Mouse (Mus musculus) kidney, embryonic 16.5 days (tissue): ENCODE measurements at regions not wholly inside any gene's neighbourhood (a gene's known extent, or its start where the extent isn't known, plus 50 kb on each side); places are given as distances from the start of the nearest gene placed in this dataset.

Experiments
- ATAC-seq: fragments of 200-750 bp; cut with Nextera tagmentation; 2 replicates; pipeline ENCODE4 v1.8.0; 2017; ENCODE audit warnings: moderate TSS enrichment; ENCODE audit not compliant: low FRiP score, low TSS enrichment
- H3K27ac ChIP-seq: fragments of 300-500 bp; sonication (generic); 2 replicates; pipeline ENCODE4 v1.5.1; 2014; ENCODE audit warnings: low read length
- H3K27me3 ChIP-seq: fragments of 300-500 bp; sonication (generic); 2 replicates; pipeline ENCODE4 v1.6.1; 2014; ENCODE audit warnings: low read length, control low read depth, mixed read lengths; ENCODE audit not compliant: insufficient read depth
- H3K36me3 ChIP-seq: fragments of 300-500 bp; sonication (generic); 2 replicates; pipeline ENCODE4 v1.6.1; 2014; ENCODE audit warnings: low read length, control low read depth, mixed read lengths; ENCODE audit not compliant: insufficient read depth
- H3K4me1 ChIP-seq: fragments of 300-500 bp; sonication (generic); 2 replicates; pipeline ENCODE4 v1.6.1; 2014; ENCODE audit warnings: low read length, control low read depth, mixed read lengths; ENCODE audit not compliant: insufficient read depth
- H3K4me2 ChIP-seq: fragments of 300-500 bp; sonication (generic); replicated peaks from 2 replicates; pipeline ENCODE4 v1.6.1; 2014; ENCODE audit warnings: low read depth, low read length
- H3K4me3 ChIP-seq: fragments of 300-500 bp; sonication (generic); 2 replicates; pipeline ENCODE4 v1.5.1; 2014; ENCODE audit warnings: mild to moderate bottlenecking, low read length
- H3K9ac ChIP-seq: fragments of 300-500 bp; sonication (generic); replicated peaks from 2 replicates; pipeline ENCODE4 v1.6.1; 2014; ENCODE audit warnings: low read length
- H3K9me3 ChIP-seq: fragments of 300-500 bp; sonication (generic); 2 replicates; pipeline ENCODE4 v1.6.1; 2016; ENCODE audit warnings: low read length, control low read depth
- WGBS: fragments of 180-500 bp; shearing (Covaris S2); extraction: QIAGEN DNeasy Blood & Tissue Kit; methylation state at CpG from one replicate; pipeline ENCODE4 v1.1.7; 2014; 5-methylcytosine and 5-hydroxymethylcytosine counted together

DNA sequence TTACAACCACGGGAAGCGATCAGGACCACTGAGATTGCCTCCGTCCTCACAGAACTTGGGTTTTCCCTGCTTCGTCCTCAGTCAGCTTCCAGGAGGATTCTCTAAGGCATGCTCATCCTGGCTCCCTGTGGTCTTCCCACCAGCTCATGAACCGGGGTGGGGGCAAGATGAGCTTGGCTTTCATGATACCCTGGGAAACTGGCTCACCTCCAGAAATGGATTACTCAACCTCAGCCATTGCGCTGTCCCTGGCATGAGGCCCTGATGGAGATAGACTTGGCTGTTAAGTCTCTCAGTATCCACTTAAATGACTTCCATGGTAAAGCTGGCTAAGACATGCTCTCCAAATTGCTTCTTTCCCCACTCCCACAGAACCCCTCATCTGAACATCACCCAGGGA, 160.0 kb upstream of the Cdh4 start:
- no peaks in the 10 kb centered on the region for H3K27me3 ChIP-seq
- no peaks in the 10 kb centered on the region for H3K36me3 ChIP-seq
- H3K27ac ChIP-seq = no peak overlapping the region
- H3K4me2 ChIP-seq = no peak overlapping the region
- ATAC-seq = no peak
- no peak overlapping the region for H3K4me3 ChIP-seq
- H3K4me1 ChIP-seq = no peaks in the 10 kb centered on the region
- WGBS = 89% methylated on average over 6 of the region's 6 CpGs
- no peaks in the 10 kb centered on the region for H3K9me3 ChIP-seq
- no peak overlapping the region for H3K9ac ChIP-seq

DNA sequence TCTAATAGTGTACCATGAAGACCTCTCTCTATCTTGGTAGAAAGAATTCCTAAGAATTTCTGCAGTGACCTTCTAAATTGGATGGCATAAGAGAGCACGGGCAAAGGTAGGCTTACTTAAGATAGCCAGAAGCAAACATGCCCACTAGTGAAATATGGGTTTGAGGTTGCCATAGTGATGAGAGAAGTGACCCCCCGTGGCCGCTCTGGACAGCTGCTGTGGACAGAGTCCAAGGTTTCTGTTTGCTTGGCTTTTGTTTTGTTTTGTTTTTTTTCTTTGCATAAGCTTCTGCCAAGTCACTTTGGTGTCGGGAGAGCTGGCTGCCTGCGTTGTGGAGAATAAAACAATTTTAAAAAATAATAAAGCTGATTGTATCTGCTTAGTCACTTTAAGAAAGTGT, 151.8 kb upstream of the Cdh4 start:
- ATAC-seq = no peak
- Histone ChIP-seq H3K4me1 (no peaks in the 10 kb centered on the region), H3K27me3 (no peaks in the 10 kb centered on the region), H3K27ac (no peak overlapping the region), H3K4me2 (no peak overlapping the region), H3K36me3 (no peaks in the 10 kb centered on the region), H3K9me3 (no peaks in the 10 kb centered on the region), H3K4me3 (no peak overlapping the region), H3K9ac (no peak overlapping the region)
- WGBS = 46% methylated on average over 5 of the region's 5 CpGs

- Histone ChIP-seq H3K4me3 (no peak overlapping the region), H3K9me3 (no peaks in the 10 kb centered on the region), H3K27ac (no peak overlapping the region), H3K36me3 (no peaks in the 10 kb centered on the region), H3K27me3 (no peaks in the 10 kb centered on the region), H3K9ac (no peak overlapping the region), H3K4me2 (no peak overlapping the region), H3K4me1 (no peaks in the 10 kb centered on the region)
- ATAC-seq = no peak
- 100% methylated on average over 1 of the region's 1 CpGs for WGBS
Measured at GRCm38 (mm10) chr2:179291046-179291563, 151.1 kb upstream of the Cdh4 start.

DNA sequence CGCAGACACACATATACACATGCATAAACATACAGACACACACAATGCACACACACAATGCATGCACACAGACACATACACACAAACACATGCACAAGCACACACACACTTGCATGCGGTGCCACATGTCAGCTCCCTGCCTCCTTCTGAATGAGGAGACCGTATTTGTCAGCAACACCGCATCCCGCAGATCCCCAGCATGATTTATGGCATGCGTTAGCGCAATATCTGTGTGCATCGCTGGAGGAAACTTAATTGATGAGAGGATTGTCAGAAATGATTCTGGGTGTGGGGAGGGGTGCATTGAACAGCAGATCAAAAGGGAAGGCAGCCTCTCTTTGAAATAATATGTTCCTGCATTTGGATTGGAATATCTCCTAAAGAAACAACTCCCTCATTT, 150.3 kb upstream of the Cdh4 start:
- no peak for ATAC-seq
- WGBS = 66% methylated on average over 8 of the region's 8 CpGs

GRCm38 (mm10) chr2:179292566-179292965, 149.7 kb upstream of the Cdh4 start:
- H3K36me3 ChIP-seq = no peaks in the 10 kb centered on the region
- H3K27me3 ChIP-seq = no peaks in the 10 kb centered on the region
- no peak overlapping the region for H3K4me3 ChIP-seq
- no peak overlapping the region for H3K4me2 ChIP-seq
- no peaks in the 10 kb centered on the region for H3K4me1 ChIP-seq
- 47% methylated on average over 4 of the region's 4 CpGs for WGBS
- no peak overlapping the region for H3K9ac ChIP-seq
- H3K9me3 ChIP-seq = no peaks in the 10 kb centered on the region
- ATAC-seq = 0 out of 2 replicates have a peak, but pooled peaks have one; percentile 37
- H3K27ac ChIP-seq = no peak overlapping the region

More for the DNA sequence above, 150.3 kb upstream of the Cdh4 start:
- Histone ChIP-seq H3K9ac (no peak overlapping the region), H3K27ac (no peak overlapping the region), H3K4me1 (no peaks in the 10 kb centered on the region), H3K9me3 (no peaks in the 10 kb centered on the region), H3K27me3 (no peaks in the 10 kb centered on the region), H3K4me3 (no peak overlapping the region), H3K36me3 (no peaks in the 10 kb centered on the region), H3K4me2 (no peak overlapping the region)

- ATAC-seq = no peak
- no peaks in the 10 kb centered on the region for H3K9me3 ChIP-seq
- no peak overlapping the region for H3K27ac ChIP-seq
- 66% methylated on average over 8 of the region's 8 CpGs for WGBS
- no peak overlapping the region for H3K4me2 ChIP-seq
- H3K4me1 ChIP-seq = no peaks in the 10 kb centered on the region
- no peak overlapping the region for H3K9ac ChIP-seq
- no peaks in the 10 kb centered on the region for H3K27me3 ChIP-seq
- no peaks in the 10 kb centered on the region for H3K36me3 ChIP-seq
- no peak overlapping the region for H3K4me3 ChIP-seq
Measured at GRCm38 (mm10) chr2:179293114-179293513, 149.1 kb upstream of the Cdh4 start.

- Histone ChIP-seq H3K9me3 (no peaks in the 10 kb centered on the region), H3K9ac (no peak overlapping the region), H3K4me3 (no peak overlapping the region), H3K36me3 (no peaks in the 10 kb centered on the region), H3K4me1 (no peaks in the 10 kb centered on the region), H3K27me3 (no peaks in the 10 kb centered on the region), H3K27ac (no peak overlapping the region), H3K4me2 (no peak overlapping the region)
- ATAC-seq = no peak
- WGBS = 80% methylated on average over 9 of the region's 9 CpGs
Measured at GRCm38 (mm10) chr2:179297057-179297456, 145.2 kb upstream of the Cdh4 start.

GRCm38 (mm10) chr2:179303765-179304164, 138.5 kb upstream of the Cdh4 start:
- Histone ChIP-seq H3K9me3 (no peaks in the 10 kb centered on the region), H3K9ac (no peak overlapping the region), H3K4me3 (no peak overlapping the region), H3K27ac (no peak overlapping the region), H3K36me3 (no peaks in the 10 kb centered on the region), H3K4me2 (no peak overlapping the region), H3K27me3 (0 out of 2 replicates have a peak, but pooled peaks cover 3% of the 10 kb centered on the region), H3K4me1 (peaks cover 11% of the 10 kb centered on the region; the same call in 1 of the 2 replicates)
- 19% methylated on average over 8 of the region's 8 CpGs for WGBS
- ATAC-seq = 0 out of 2 replicates have a peak, but pooled peaks have one; percentile 27

GRCm38 (mm10) chr2:179307286-179307931, 134.8 kb upstream of the Cdh4 start:
- no peak overlapping the region for H3K9ac ChIP-seq
- H3K27me3 ChIP-seq = 0 out of 2 replicates have a peak, but pooled peaks cover 3% of the 10 kb centered on the region
- no peak overlapping the region for H3K4me3 ChIP-seq
- no peak overlapping the region for H3K4me2 ChIP-seq
- 10% methylated on average over 11 of the region's 11 CpGs for WGBS
- ATAC-seq = peak; percentile 87
- peaks cover 11% of the 10 kb centered on the region; the same call in 1 of the 2 replicates for H3K4me1 ChIP-seq
- no peaks in the 10 kb centered on the region for H3K36me3 ChIP-seq
- H3K27ac ChIP-seq = no peak overlapping the region
- no peaks in the 10 kb centered on the region for H3K9me3 ChIP-seq

- Histone ChIP-seq H3K9ac (no peak overlapping the region), H3K4me1 (peaks cover 11% of the 10 kb centered on the region; the same call in 1 of the 2 replicates), H3K4me3 (no peak overlapping the region), H3K36me3 (no peaks in the 10 kb centered on the region), H3K27me3 (0 out of 2 replicates have a peak, but pooled peaks cover 3% of the 10 kb centered on the region), H3K4me2 (no peak overlapping the region), H3K27ac (no peak overlapping the region), H3K9me3 (no peaks in the 10 kb centered on the region)
- ATAC-seq = no peak
- 68% methylated on average over 3 of the region's 3 CpGs for WGBS
Measured at GRCm38 (mm10) chr2:179307932-179308303, 134.3 kb upstream of the Cdh4 start.
